Mouse (Mus musculus): ENCODE results near the gene Cd9.

DNA sequence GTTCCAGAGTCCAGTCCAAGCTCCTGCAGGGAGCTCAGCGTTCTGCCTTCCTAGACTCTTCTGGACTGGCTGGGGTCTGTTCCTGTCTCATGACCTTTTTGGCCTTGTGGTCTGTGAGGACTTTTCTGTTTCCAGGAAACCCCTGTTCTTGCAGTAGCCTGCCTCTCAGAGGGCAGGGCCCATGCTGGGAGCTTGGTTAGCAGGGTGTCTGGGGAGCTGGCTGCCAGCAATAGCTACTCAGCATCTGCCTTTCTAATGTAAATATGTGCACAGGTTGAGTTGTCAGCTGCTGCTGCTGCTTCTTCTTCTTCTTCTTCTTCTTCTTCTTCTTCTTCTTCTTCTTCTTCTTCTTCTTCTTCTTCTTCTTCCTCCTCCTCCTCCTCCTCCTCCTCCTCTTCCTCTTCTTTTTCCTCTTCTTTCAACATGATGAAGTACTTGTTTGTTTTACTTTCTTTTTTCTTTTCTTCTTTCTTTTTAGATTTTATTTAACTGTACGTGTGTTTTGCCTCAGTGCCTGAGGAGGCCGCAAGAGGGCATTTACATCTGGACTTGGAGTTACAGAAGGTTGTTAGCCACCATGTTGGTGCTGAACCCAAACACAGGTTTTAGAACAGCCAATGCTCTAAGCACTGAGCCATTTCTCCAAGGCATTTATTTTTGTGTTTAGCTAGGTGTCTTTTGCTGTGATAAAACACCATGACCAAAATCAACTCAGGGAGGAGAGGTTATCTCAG lies 10.2 kb upstream of the Cd9 start:
- TF ChIP-seq CTCF (IDR thresholded peaks at IDR 0.05; ENCODE audit: low read depth), result peak; percentile 14; the same call in 1 of the 2 replicates
- no peak for TF ChIP-seq EP300 (optimal IDR thresholded peaks at IDR 0.05)

Data from stomach, postnatal 0 days (tissue).